Mouse (Mus musculus): ENCODE measurements around the gene Prr29. TPM values are rescaled to one million over a fixed set of nuclear protein-coding genes. Genes with fewer than 3 reads are reported as not detected.

The Prr29 gene
- not detected in 2 replicates for polyA plus RNA-seq (2012; rRNA removed)

DNA sequence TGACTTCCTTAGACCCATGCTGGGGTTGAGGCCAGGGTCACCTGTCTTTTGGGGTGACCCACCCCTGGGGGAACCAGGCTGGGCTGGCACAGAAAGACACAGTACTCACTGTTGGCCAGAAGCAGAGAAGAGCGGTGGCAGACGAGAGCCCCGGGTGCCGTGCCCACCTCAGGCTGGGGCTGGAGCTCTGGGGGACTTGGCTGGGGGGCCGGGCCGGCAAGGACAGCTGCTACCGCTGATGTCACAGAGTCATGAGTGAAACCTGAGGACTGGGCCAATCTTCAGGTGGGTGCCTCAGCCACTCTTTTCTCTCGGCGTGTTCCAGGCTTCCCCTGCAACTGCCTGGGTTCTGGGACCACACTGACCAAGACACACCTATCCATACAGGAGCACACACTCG, at the start of gene Prr29:
TSS of gene Prr29 (plus strand) at position 107 of the 400 bp plus-strand sequence.
- DNase-seq (ENCODE audit: low read depth), result no peak
- TF ChIP-seq POLR2A (IDR thresholded peaks at IDR 0.05; ENCODE audit: borderline replicate concordance, extremely low read depth, insufficient read depth, insufficient read length, poor library complexity, severe bottlenecking) (no peak), CTCF (IDR thresholded peaks at IDR 0.05; ENCODE audit: borderline replicate concordance, extremely low read depth, insufficient read depth, insufficient read length) (no peak)

DNA sequence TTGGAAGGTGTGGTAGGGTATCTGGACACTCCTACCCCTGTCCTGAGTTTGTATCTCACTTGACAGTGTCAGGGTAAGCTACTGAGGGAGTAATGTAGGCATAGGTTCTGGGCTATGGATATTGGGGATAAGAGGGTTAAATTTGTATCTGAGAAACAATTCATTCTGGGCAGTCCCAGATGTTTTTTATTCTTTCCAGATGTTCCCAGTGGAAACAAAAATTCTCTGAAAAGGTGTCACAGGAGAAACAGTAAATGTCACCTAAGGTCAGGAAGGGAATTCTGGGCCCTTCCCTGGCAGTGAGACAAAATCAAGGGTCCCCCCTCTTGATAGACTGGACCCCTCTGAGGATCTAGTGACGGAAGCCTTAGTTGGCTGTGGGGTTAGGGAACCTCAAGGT, 48.9 kb upstream of the Prr29 start:
- DNase-seq (ENCODE audit: low read depth), result no peak

DNA sequence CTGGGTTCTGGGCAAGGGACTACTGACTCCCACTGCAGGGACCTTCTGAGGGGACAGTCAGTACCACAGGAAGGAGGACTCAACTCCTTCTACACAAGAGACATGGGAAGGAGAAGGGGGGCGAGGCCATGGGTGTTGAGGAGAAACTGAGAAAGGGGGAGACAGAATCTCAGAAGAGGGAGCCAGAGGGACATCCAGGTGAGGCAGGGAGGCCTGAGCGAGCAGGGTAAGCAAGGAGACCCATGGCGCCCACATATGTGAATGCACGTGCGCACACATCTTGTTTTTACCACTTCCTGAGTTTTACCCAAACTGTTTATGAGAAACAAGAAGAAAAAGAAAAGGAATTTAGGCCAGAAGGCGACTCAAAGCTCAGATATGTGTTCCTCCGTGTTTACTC, 47.5 kb upstream of the Prr29 start:
- TF ChIP-seq CTCF (IDR thresholded peaks at IDR 0.05; ENCODE audit: borderline replicate concordance, extremely low read depth, insufficient read depth, insufficient read length) (no peak), POLR2A (IDR thresholded peaks at IDR 0.05; ENCODE audit: borderline replicate concordance, extremely low read depth, insufficient read depth, insufficient read length, poor library complexity, severe bottlenecking) (no peak)
- DNase-seq (ENCODE audit: low read depth), result no peak

More for the DNA sequence above, 48.9 kb upstream of the Prr29 start:
- TF ChIP-seq CTCF (IDR thresholded peaks at IDR 0.05; ENCODE audit: borderline replicate concordance, extremely low read depth, insufficient read depth, insufficient read length) (no peak), POLR2A (IDR thresholded peaks at IDR 0.05; ENCODE audit: borderline replicate concordance, extremely low read depth, insufficient read depth, insufficient read length, poor library complexity, severe bottlenecking) (no peak)

DNA sequence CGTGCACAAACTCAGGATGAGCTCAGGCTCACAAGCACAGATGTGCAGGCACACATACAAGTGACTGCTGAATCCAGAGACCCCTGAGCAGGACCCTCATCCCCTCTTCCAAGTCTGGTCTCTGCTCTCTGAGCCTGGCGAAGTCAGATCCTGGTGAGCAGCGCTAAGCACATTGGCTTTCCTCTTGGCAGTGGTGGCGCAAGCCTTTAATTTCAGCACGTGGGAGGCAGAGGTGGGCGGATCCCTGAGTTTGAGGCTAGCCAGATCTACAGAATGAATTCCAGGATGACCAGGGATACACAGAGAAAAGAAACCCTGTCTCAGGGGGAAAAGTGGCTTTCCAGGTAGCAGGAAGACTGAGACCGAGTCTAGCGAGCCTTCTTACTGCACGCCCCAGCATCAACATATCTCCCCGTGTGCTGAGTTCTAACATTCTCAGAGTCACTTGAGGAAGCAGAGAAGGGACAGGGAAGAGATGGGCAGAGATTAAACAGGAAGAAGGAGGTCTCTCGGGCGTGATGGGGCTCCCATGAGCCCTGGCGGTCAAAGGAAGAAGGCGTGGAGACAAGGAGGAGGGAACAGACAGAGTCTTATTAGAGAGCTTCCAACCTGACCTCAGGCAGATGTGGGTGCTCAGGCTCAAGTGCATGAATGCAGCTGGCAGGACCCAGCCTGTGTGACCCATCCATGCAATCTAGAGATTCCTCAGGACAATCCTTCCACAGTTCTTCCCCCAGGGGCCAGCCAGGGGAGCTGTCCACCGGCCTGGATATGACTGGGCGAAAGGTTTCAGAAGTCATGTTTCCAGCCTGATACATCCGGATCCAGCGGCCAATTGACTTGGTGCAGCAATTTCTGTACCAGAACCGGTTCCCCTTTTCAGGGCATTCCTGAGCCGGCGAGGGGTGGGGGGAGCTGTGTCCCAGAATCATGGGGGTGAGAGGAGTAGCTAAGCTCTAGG, 46.6 kb upstream of the Prr29 start:
- TF ChIP-seq CTCF (IDR thresholded peaks at IDR 0.05; ENCODE audit: borderline replicate concordance, extremely low read depth, insufficient read depth, insufficient read length) (no peak), POLR2A (IDR thresholded peaks at IDR 0.05; ENCODE audit: borderline replicate concordance, extremely low read depth, insufficient read depth, insufficient read length, poor library complexity, severe bottlenecking) (no peak)
- no peak for DNase-seq (ENCODE audit: low read depth)

DNA sequence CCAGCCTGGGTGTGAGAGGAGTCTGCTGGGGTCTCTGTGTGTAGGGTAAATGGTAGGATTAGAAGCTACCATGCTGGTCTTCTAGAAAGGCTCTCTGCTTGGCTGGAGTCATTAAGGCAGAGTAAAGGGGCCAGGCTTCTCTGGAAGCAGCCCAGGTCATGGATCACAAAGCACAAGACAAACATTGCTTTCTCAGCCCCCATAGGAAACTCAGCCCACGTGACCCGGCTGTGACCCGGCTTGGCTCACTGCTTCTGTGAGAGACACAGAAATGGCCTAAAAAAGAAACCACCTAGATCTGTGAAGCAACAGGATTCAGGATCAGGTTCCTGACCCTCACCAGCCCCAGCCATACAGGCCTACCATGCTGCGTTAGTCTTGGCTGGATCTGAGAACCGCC, 40.4 kb upstream of the Prr29 start:
- TF ChIP-seq POLR2A (IDR thresholded peaks at IDR 0.05; ENCODE audit: borderline replicate concordance, extremely low read depth, insufficient read depth, insufficient read length, poor library complexity, severe bottlenecking) (no peak), CTCF (IDR thresholded peaks at IDR 0.05; ENCODE audit: borderline replicate concordance, extremely low read depth, insufficient read depth, insufficient read length) (no peak)
- no peak for DNase-seq (ENCODE audit: low read depth)

DNA sequence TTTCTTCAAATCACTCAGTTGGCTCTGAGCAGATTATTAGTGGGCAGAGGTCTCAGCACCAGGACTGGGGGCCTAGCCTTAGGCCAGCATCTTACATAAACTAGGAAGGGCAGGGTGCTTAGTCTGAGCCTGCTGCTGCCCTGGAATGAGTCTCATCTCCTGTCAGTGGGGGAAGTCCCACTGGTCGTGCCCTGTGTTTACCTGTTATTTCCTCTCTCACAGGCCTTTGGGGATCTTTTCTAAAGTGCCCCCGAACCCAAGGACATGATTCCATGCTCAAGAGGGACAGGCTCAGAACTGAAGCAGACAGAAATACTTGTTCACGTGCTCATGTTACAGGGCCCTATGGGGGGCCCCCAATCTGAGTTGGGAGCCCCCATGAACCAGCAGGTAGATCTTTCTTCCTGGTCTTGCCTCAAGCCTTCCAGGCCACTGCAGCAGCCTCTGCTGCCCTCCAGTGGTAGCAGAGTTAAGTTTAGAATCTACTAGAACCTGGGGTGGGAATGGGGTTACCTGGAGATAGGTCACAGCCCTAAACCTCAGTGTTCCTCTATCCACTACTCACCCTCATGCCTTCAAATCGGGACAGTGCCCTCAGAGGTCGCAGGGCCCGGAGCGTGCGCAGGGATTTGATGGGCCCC, 39.6 kb upstream of the Prr29 start:
- DNase-seq (ENCODE audit: low read depth), result peak; percentile 54
- TF ChIP-seq POLR2A (IDR thresholded peaks at IDR 0.05; ENCODE audit: borderline replicate concordance, extremely low read depth, insufficient read depth, insufficient read length, poor library complexity, severe bottlenecking) (no peak), CTCF (IDR thresholded peaks at IDR 0.05; ENCODE audit: borderline replicate concordance, extremely low read depth, insufficient read depth, insufficient read length) (peak; percentile 74)

DNA sequence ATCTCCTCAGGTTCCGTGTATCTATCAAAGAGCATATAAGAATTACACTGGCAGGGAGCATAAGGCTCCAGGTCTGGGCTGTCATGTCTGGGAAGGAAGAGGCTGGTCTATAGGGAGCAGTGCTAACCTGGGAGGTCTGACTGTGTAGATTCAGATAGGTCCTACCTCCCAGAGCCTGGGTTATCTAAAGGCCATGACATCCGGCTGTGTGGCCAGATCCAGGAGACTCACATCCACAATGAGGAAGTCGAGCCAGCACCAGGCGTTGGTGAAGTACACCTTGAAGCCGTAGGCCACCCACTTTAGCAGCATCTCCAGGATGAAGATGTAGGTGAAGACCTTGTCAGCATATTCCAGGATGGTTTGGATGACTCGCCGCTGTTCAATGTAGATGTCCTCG, 38.8 kb upstream of the Prr29 start:
- no peak for DNase-seq (ENCODE audit: low read depth)
- TF ChIP-seq CTCF (IDR thresholded peaks at IDR 0.05; ENCODE audit: borderline replicate concordance, extremely low read depth, insufficient read depth, insufficient read length), result no peak
- no peak for TF ChIP-seq POLR2A (IDR thresholded peaks at IDR 0.05; ENCODE audit: borderline replicate concordance, extremely low read depth, insufficient read depth, insufficient read length, poor library complexity, severe bottlenecking)

DNA sequence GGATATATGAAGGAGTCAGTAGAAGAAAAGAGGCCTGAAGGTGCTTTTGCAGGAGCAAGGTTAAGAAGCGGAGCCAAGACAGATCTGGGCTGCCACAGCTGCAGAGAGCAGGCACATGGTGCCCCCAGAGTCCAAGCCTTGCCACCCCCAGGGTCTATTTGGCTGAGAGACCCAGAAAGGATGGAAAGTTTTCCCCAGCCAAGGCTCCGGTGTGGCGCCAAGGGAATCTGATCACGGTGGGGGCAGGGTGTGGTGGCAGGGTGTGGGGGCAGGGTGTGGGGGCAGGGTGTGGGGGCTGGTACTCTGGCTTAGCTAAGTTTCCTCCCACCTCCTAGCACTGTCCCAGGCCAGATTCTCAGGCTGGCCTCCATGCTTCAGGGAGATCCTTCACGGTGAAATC, 36.8 kb upstream of the Prr29 start:
- DNase-seq (ENCODE audit: low read depth), result no peak
- TF ChIP-seq POLR2A (IDR thresholded peaks at IDR 0.05; ENCODE audit: borderline replicate concordance, extremely low read depth, insufficient read depth, insufficient read length, poor library complexity, severe bottlenecking) (no peak), CTCF (IDR thresholded peaks at IDR 0.05; ENCODE audit: borderline replicate concordance, extremely low read depth, insufficient read depth, insufficient read length) (no peak)

DNA sequence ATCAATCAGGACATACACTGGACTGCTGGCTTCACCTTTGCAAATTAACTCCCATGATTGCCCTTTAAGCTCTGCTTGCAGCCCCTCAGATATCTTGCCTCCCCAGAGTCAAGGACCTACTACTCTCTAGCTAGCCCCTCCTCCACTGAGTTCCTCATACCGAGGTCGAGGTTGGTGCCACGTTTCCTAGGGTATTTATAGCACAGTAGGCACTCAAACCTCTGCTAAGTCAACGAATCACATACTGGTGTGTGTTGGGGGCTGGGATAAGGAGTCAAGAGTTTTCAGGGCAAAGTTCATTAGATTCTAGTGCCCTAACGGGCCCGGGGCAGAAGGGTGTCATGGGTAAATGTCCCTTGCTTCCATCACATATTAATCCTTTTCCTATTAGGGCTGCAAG, 36.1 kb upstream of the Prr29 start:
- TF ChIP-seq POLR2A (IDR thresholded peaks at IDR 0.05; ENCODE audit: borderline replicate concordance, extremely low read depth, insufficient read depth, insufficient read length, poor library complexity, severe bottlenecking) (no peak), CTCF (IDR thresholded peaks at IDR 0.05; ENCODE audit: borderline replicate concordance, extremely low read depth, insufficient read depth, insufficient read length) (no peak)
- DNase-seq (ENCODE audit: low read depth), result no peak

DNA sequence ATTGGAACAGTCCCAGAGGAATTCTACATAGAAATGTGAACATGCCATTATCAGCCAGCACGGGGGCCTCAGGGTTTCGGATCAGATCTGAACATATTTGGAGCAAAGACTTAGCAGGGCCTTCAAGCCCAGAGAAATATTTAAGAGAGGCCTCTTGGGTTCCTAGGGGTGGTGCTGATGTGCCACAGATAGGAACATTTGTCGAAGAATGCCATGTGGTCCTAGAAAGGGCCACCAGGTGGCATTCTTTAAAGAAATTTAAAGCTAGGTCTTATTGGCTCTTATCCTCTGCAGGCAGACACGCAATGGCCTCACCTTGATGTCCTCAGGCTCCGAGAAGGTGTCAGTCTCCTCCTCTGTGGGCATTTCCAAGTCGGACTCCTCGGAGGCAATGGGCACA, 35.6 kb upstream of the Prr29 start:
- DNase-seq (ENCODE audit: low read depth), result peak; percentile 33
- no peak for TF ChIP-seq POLR2A (IDR thresholded peaks at IDR 0.05; ENCODE audit: borderline replicate concordance, extremely low read depth, insufficient read depth, insufficient read length, poor library complexity, severe bottlenecking)
- TF ChIP-seq CTCF (IDR thresholded peaks at IDR 0.05; ENCODE audit: borderline replicate concordance, extremely low read depth, insufficient read depth, insufficient read length), result peak; percentile 25; the same call in 1 of the 2 replicates

DNA sequence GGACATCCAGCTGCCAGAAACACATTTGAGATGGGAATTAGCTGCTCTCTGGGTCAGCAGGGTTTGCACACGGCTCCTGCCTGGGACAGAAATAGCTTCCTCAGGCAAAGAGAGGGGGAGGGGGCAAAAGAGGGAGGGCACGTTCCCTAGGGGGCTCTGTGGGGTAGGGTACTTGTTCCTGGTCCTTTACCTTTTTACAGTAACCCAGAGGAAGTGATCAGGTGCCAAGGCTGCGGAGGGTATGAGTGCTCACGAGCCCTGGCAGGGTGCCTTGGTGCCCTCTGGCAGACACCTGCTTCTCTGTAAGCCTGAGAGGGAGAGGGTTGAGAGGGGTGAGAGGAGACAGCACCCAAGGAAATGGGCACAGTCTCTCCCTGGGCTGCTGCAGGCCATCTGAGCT, 32.8 kb upstream of the Prr29 start:
- TF ChIP-seq POLR2A (IDR thresholded peaks at IDR 0.05; ENCODE audit: borderline replicate concordance, extremely low read depth, insufficient read depth, insufficient read length, poor library complexity, severe bottlenecking) (no peak), CTCF (IDR thresholded peaks at IDR 0.05; ENCODE audit: borderline replicate concordance, extremely low read depth, insufficient read depth, insufficient read length) (no peak)
- peak; percentile 8 for DNase-seq (ENCODE audit: low read depth)

All from brain, embryonic 14.5 days (tissue).